Mouse (Mus musculus): Measurements from ENCODE around the gene Fam78a.
"Not testable (repeated sequence)": the region's sequence is repeated elsewhere in the genome, so short reads cannot be mapped to it uniquely, and the experiment has no call there.

Gene Fam78a

DNA sequence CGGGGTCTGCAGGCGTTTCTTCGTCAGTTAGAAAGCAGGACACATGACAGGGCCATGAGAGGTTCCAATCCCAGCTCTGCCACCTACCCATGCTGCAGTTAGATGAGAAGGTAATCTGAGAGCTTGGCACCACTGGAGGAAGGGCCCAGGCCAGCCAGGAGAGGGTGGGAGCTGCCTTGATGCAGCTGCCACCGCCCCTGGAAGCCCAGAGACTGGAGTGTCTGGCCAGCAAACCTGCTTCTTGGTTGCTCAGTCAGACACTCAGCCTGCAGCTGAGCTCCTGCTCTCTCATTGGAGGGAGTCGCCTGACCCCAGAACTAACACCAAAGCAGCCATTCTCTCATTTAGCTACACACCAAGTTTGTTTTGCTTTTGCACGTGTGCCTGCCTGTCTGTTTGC is 39.3 kb downstream of the Fam78a start:
- intact Hi-C loops (cut with DNase I) = no loop called here

- intact Hi-C loops (cut with DNase I) = no loop called here
Observed at GRCm38 (mm10) chr2:32043836-32044235, 40.8 kb downstream of the Fam78a start.

GRCm38 (mm10) chr2:32041087-32041486 is 43.6 kb downstream of the Fam78a start:
- intact Hi-C loops (cut with DNase I) = no loop called here

- intact Hi-C loops (cut with DNase I) = not testable (repeated sequence)
Observed at GRCm38 (mm10) chr2:32040646-32041045, 44.0 kb downstream of the Fam78a start.

- intact Hi-C loops (cut with DNase I) = no loop called here
Observed at GRCm38 (mm10) chr2:32038661-32039081, 46.0 kb downstream of the Fam78a start.

- intact Hi-C loops (cut with DNase I) = no loop called here
Observed at GRCm38 (mm10) chr2:32037279-32037858, 47.3 kb downstream of the Fam78a start.

DNA sequence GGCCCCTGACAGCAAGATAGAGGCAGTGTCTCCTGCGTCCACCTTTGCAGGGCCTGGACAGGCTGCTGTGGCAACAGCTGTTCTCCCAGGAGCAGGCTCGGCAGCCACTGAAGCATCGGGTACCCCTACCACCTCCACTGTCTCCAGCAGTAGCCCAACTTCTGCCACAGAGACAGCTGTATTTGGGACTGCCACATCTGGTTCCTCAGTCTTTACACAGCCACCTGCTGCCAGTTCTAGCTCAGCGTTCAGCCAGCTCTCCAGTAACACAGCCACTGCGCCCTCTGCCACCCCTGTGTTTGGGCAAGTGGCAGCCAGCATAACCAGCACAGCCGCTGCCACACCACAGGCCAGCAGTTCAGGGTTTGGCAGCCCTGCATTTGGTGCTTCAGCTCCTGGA is 50.5 kb downstream of the Fam78a start:
- intact Hi-C loops (cut with DNase I) = loop anchor here (5.0 kb wide), 1 partner anchor 98 kb away; no protein-coding TSS in a partner anchor

- intact Hi-C loops (cut with DNase I) = loop anchor here (5.0 kb wide), 1 partner anchor 99 kb away; no protein-coding TSS in a partner anchor
Observed at GRCm38 (mm10) chr2:32033436-32033835, 51.2 kb downstream of the Fam78a start.

DNA sequence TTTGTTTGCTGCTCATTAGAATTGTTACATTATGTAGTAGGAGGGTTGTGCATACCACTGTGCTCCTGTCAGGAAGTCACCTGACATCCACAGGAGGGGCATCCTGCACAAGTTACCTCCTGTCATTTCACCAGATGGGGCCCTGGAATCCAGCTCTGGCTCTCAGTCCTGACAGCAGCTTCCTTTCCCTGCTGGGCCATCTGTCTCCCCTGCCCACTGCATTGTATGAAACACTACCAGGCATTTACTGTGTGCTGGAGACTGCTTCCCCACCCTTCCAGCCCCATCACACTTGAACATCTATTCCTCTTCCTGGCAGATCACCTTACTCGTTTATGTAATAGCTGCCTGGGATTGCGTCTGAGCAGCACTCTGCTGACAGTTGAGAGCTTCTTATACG is 55.0 kb downstream of the Fam78a start:
- intact Hi-C loops (cut with DNase I) = loop anchor here (5.0 kb wide), 1 partner anchor 103 kb away; no protein-coding TSS in a partner anchor

DNA sequence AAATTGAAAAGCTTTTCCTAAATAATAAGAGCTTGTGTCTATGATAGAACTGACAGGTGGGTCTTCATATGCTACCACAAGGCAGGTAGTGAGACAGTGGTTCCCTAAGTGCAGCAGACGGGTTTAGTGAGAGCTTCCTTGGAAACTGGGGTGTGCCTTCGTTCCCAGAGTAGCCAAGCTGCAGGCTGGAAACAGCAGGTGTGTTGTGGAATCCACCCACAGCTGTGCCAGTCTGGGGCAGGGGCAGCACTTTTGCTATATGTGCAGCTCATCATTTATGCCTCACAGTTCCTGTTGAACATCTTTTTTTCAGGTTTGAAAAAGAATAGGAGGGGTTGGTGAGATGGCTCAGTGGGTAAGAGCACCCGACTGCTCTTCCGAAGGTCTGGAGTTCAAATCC is 60.3 kb downstream of the Fam78a start:
- intact Hi-C loops (cut with DNase I) = no loop called here

DNA sequence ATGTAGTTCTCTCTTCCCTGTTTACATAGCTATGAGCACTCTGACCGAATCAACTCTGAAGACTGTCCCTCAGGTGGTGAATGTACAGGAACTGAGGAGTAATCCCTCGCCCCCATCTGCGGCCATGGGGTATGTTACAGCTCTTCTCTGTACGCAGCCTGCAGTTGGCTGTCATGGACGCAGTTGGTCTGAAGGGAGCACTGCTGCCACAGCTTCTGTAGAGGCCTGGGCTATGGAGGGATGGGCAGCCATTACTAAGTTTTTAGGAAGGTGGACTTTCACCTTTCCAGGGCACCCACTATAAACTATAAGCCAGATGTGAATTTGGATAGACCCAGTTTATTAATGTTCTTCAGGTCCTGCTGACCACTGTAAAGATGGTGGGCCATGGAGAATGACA is 64.4 kb downstream of the Fam78a start:
- intact Hi-C loops (cut with DNase I) = no loop called here

GRCm38 (mm10) chr2:32019704-32020103 is 65.0 kb downstream of the Fam78a start:
- intact Hi-C loops (cut with DNase I) = no loop called here

DNA sequence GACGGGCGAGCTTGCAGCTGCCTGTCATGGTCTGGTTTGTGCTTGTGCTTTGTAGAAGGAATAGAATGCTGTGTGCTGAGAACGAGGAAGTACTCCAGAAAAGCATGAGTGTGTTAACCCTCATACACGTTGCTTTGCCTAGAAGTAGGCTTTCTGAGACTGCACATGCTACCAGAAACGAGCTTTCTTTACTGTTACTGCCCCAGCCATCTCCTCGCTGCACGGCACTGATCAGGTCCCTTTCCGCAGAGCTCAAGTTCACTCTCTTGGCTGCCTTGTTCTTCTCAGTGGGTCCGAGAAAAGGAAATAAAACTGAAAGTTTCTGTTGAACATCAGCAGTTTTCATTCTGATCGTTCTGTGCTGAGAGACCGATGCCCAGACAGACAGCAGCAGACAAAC is 75.9 kb downstream of the Fam78a start:
- intact Hi-C loops (cut with DNase I) = no loop called here

- intact Hi-C loops (cut with DNase I) = no loop called here
Observed at GRCm38 (mm10) chr2:32008311-32008710, 76.3 kb downstream of the Fam78a start.

Small RNA genes within 50 kb of the gene (microRNA-seq; reads per million reads assigned to microRNA genes)
- 0.57 to 1.6 reads per million in 2 experiments for gene Mir7674
